Mouse (Mus musculus) midbrain, embryonic 14.5 days (tissue): ENCODE results near the gene Nt5c2. TPM values are rescaled to one million over a fixed set of nuclear protein-coding genes. Genes with fewer than 3 reads are reported as not detected.
"Not testable (repeated sequence)": the region's sequence is repeated elsewhere in the genome, so short reads cannot be mapped to it uniquely, and the experiment has no call there.

Source experiments
- ATAC-seq: fragments of 200-750 bp; cut with Nextera tagmentation; 2 replicates; pipeline ENCODE4 v1.8.0; 2017; ENCODE audit warnings: moderate number of reproducible peaks, moderate library complexity; ENCODE audit not compliant: low FRiP score, low TSS enrichment
- DNase-seq: peaks from one replicate; pipeline ENCODE4 v3.0.0-alpha.2; 2015
- H3K27ac ChIP-seq: fragments of 300-500 bp; sonication (generic); replicated peaks from 2 replicates; pipeline ENCODE4 v1.5.1; 2014; ENCODE audit warnings: mild to moderate bottlenecking, low read depth, low read length, moderate library complexity
- H3K27me3 ChIP-seq: fragments of 300-500 bp; sonication (generic); 2 replicates; pipeline ENCODE4 v1.6.1; 2014; ENCODE audit warnings: low read length, control low read depth, mixed read lengths; ENCODE audit not compliant: control insufficient read depth, insufficient read depth
- H3K36me3 ChIP-seq: fragments of 300-500 bp; sonication (generic); 2 replicates; pipeline ENCODE4 v1.6.1; 2014; ENCODE audit warnings: low read length, control low read depth; ENCODE audit not compliant: control insufficient read depth, insufficient read depth
- H3K4me1 ChIP-seq: fragments of 300-500 bp; sonication (generic); 2 replicates; pipeline ENCODE4 v1.6.1; 2014; ENCODE audit warnings: mild to moderate bottlenecking, antibody characterized with exemption, low read length, control low read depth; ENCODE audit not compliant: control insufficient read depth, insufficient read depth
- H3K4me2 ChIP-seq: fragments of 300-500 bp; sonication (generic); 2 replicates; pipeline ENCODE4 v1.6.1; 2014; ENCODE audit warnings: mild to moderate bottlenecking, low read length, moderate library complexity
- H3K4me3 ChIP-seq: fragments of 300-500 bp; sonication (generic); replicated peaks from 2 replicates; pipeline ENCODE4 v1.5.1; 2014; ENCODE audit warnings: low read depth, low read length
- H3K9ac ChIP-seq: fragments of 300-500 bp; sonication (generic); replicated peaks from 2 replicates; pipeline ENCODE4 v1.6.1; 2014; ENCODE audit warnings: mild to moderate bottlenecking, low read length, moderate library complexity
- H3K9me3 ChIP-seq: fragments of 300-500 bp; sonication (generic); 2 replicates; pipeline ENCODE4 v1.6.1; 2016; ENCODE audit warnings: low read length, control low read depth, mixed read lengths; ENCODE audit not compliant: control insufficient read depth
- WGBS: fragments of 180-500 bp; shearing (Covaris S2); extraction: QIAGEN DNeasy Blood & Tissue Kit; methylation state at CpG from one replicate; pipeline ENCODE4 v1.1.7; 2014; 5-methylcytosine and 5-hydroxymethylcytosine counted together
- polyA plus RNA-seq: library from polyadenylated mRNA; unstranded; fragments of >200 nt; fragmentation: Nextera tagmentation; extraction: Ambion mirVana; gene quantifications from 2 replicates; pipeline ENCODE4 v1.2.1, GENCODE M21; 2014

The Nt5c2 gene
- polyA plus RNA-seq, 1 experiment from 2014 or later, result 89.9 TPM

GRCm38 (mm10) chr19:46999753-47000152, 15.2 kb downstream of the Nt5c2 start:
- no peaks in the 10 kb centered on the region for H3K9me3 ChIP-seq
- no peak for ATAC-seq
- H3K4me3 ChIP-seq, result no peak overlapping the region
- whole genome bisulfite sequencing, result 86% methylated on average over 6 of the region's 6 CpGs
- H3K36me3 ChIP-seq, result no peaks in the 10 kb centered on the region
- no peak overlapping the region for H3K9ac ChIP-seq
- no peaks in the 10 kb centered on the region for H3K27me3 ChIP-seq
- no peaks in the 10 kb centered on the region for H3K4me1 ChIP-seq
- no peak overlapping the region for H3K4me2 ChIP-seq
- DNase-seq, result no peak
- H3K27ac ChIP-seq, result no peak overlapping the region

GRCm38 (mm10) chr19:46998953-46999352, 16.0 kb downstream of the Nt5c2 start:
- H3K4me1 ChIP-seq, result no peaks in the 10 kb centered on the region
- no peak overlapping the region for H3K27ac ChIP-seq
- no peak overlapping the region for H3K4me3 ChIP-seq
- no peak overlapping the region for H3K4me2 ChIP-seq
- H3K36me3 ChIP-seq, result no peaks in the 10 kb centered on the region
- DNase-seq (no peak), ATAC-seq (no peak)
- 79% methylated on average over 4 of the region's 4 CpGs for WGBS
- no peak overlapping the region for H3K9ac ChIP-seq
- H3K9me3 ChIP-seq, result no peaks in the 10 kb centered on the region
- H3K27me3 ChIP-seq, result no peaks in the 10 kb centered on the region

- no peak for ATAC-seq
- no peak for DNase-seq
- no peaks in the 10 kb centered on the region for H3K9me3 ChIP-seq
- H3K4me2 ChIP-seq, result no peak overlapping the region
- H3K4me3 ChIP-seq, result no peak overlapping the region
- no peaks in the 10 kb centered on the region for H3K4me1 ChIP-seq
- H3K36me3 ChIP-seq, result no peaks in the 10 kb centered on the region
- no peak overlapping the region for H3K27ac ChIP-seq
- H3K27me3 ChIP-seq, result no peaks in the 10 kb centered on the region
- H3K9ac ChIP-seq, result no peak overlapping the region
- WGBS, result 82% methylated on average over 8 of the region's 8 CpGs
Measured at GRCm38 (mm10) chr19:46998168-46998870, 16.6 kb downstream of the Nt5c2 start.

GRCm38 (mm10) chr19:46996095-46996494, 18.9 kb downstream of the Nt5c2 start:
- WGBS, result 87% methylated on average over 9 of the region's 9 CpGs
- ATAC-seq (no peak), DNase-seq (no peak)
- Histone ChIP-seq H3K9ac (no peak overlapping the region), H3K9me3 (no peaks in the 10 kb centered on the region), H3K4me2 (no peak overlapping the region), H3K4me1 (no peaks in the 10 kb centered on the region), H3K27me3 (no peaks in the 10 kb centered on the region), H3K4me3 (no peak overlapping the region), H3K27ac (no peak overlapping the region), H3K36me3 (no peaks in the 10 kb centered on the region)

- not testable (repeated sequence) for H3K4me1 ChIP-seq, ATAC-seq, H3K9ac ChIP-seq, H3K4me3 ChIP-seq, DNase-seq, H3K27ac ChIP-seq, H3K9me3 ChIP-seq, H3K27me3 ChIP-seq, H3K4me2 ChIP-seq, H3K36me3 ChIP-seq
- 62% methylated on average over 4 of the region's 4 CpGs for WGBS
Measured at GRCm38 (mm10) chr19:46992329-46992728, 22.6 kb downstream of the Nt5c2 start.

GRCm38 (mm10) chr19:46991145-46991544, 23.8 kb downstream of the Nt5c2 start:
- H3K4me3 ChIP-seq, result no peak overlapping the region
- ATAC-seq, result no peak
- H3K27me3 ChIP-seq, result no peaks in the 10 kb centered on the region

GRCm38 (mm10) chr19:46990625-46991024, 24.3 kb downstream of the Nt5c2 start:
- ATAC-seq, result not testable (repeated sequence)
- 76% methylated on average over 8 of the region's 8 CpGs for WGBS

More at GRCm38 (mm10) chr19:46991145-46991544, 23.8 kb downstream of the Nt5c2 start:
- Histone ChIP-seq H3K27ac (no peak overlapping the region), H3K4me2 (no peak overlapping the region), H3K36me3 (no peaks in the 10 kb centered on the region), H3K9ac (no peak overlapping the region), H3K4me1 (0 out of 2 replicates have a peak, but pooled peaks cover 2% of the 10 kb centered on the region), H3K9me3 (no peaks in the 10 kb centered on the region)
- DNase-seq, result peak; percentile 90
- 11% methylated on average over 5 of the region's 5 CpGs for WGBS

GRCm38 (mm10) chr19:46990153-46990518, 24.8 kb downstream of the Nt5c2 start:
- no peak overlapping the region for H3K4me3 ChIP-seq
- no peaks in the 10 kb centered on the region for H3K27me3 ChIP-seq
- H3K9ac ChIP-seq, result no peak overlapping the region
- H3K9me3 ChIP-seq, result no peaks in the 10 kb centered on the region
- WGBS, result 87% methylated on average over 3 of the region's 3 CpGs
- 0 out of 2 replicates have a peak, but pooled peaks cover 2% of the 10 kb centered on the region for H3K4me1 ChIP-seq
- ATAC-seq (no peak), DNase-seq (no peak)
- H3K4me2 ChIP-seq, result no peak overlapping the region
- H3K36me3 ChIP-seq, result no peaks in the 10 kb centered on the region
- H3K27ac ChIP-seq, result no peak overlapping the region

More at GRCm38 (mm10) chr19:46990625-46991024, 24.3 kb downstream of the Nt5c2 start:
- not testable (repeated sequence) for H3K36me3 ChIP-seq, H3K4me3 ChIP-seq, H3K4me1 ChIP-seq, DNase-seq, H3K9ac ChIP-seq, H3K27me3 ChIP-seq, H3K27ac ChIP-seq, H3K9me3 ChIP-seq, H3K4me2 ChIP-seq

GRCm38 (mm10) chr19:46989479-46990152, 25.3 kb downstream of the Nt5c2 start:
- H3K9me3 ChIP-seq, result no peaks in the 10 kb centered on the region
- H3K4me2 ChIP-seq, result no peak overlapping the region
- ATAC-seq (no peak), DNase-seq (no peak)
- WGBS, result 75% methylated on average over 20 of the region's 20 CpGs
- H3K27me3 ChIP-seq, result no peaks in the 10 kb centered on the region
- no peak overlapping the region for H3K4me3 ChIP-seq
- 0 out of 2 replicates have a peak, but pooled peaks cover 2% of the 10 kb centered on the region for H3K4me1 ChIP-seq
- H3K9ac ChIP-seq, result no peak overlapping the region
- H3K36me3 ChIP-seq, result no peaks in the 10 kb centered on the region
- no peak overlapping the region for H3K27ac ChIP-seq
